Mouse (Mus musculus) liver, postnatal 0 days (tissue): ENCODE measurements at regions not wholly inside any gene's neighbourhood (a gene's known extent, or its start where the extent isn't known, plus 50 kb on each side); places are given as distances from the start of the nearest gene placed in this dataset.

Experiments
- CTCF ChIP-seq: sonication (generic); IDR thresholded peaks from 2 replicates; pipeline ENCODE4 v1.5.1; 2016; ENCODE audit warnings: antibody characterized with exemption, low read depth
- EP300 ChIP-seq: IDR thresholded peaks from 2 replicates; pipeline ENCODE4 v1.6.1; 2016; ENCODE audit warnings: antibody characterized with exemption, low read depth, mild to moderate bottlenecking

GRCm38 (mm10) chr15:44868537-44868936 lies 4734.4 kb downstream of the 9330182O14Rik start:
- TF ChIP-seq CTCF (no peak), EP300 (no peak)
